Mouse (Mus musculus): Measurements from ENCODE around the gene Klb.
"Not testable (repeated sequence)": the region's sequence is repeated elsewhere in the genome, so short reads cannot be mapped to it uniquely, and the experiment has no call there.

Gene Klb

GRCm38 (mm10) chr5:65348168-65348567, at the start of gene Klb:
TSS of gene Klb (plus strand) at chr5:65348314.
- DNase-seq (ENCODE audit: low read depth, low spot score) = no peak

GRCm38 (mm10) chr5:65299623-65300022, 48.5 kb upstream of the Klb start:
- DNase-seq (ENCODE audit: low read depth, low spot score) = not testable (repeated sequence)

- no peak for DNase-seq (ENCODE audit: low read depth, low spot score)
Observed at GRCm38 (mm10) chr5:65300121-65300520, 48.0 kb upstream of the Klb start.

GRCm38 (mm10) chr5:65305516-65305915, 42.6 kb upstream of the Klb start:
- DNase-seq (ENCODE audit: low read depth, low spot score) = no peak

DNA sequence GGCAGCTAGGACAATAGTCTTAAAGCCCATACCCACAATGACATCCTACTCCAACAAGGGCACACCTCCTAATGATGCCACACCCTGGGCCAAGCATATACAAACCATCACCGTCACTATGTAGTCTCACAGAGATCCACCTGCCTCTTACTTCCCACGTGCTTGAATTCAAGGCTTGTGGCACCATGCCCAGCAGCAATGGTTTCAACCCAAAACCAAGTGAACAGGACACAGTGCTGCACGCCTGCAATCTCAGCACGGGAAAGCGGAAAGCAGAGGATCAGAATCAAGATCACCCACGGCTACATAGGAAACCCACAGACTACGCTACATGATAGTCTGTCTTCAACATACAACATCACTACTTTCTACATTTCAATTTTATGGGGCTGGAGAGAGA, 39.9 kb upstream of the Klb start:
- no peak for DNase-seq (ENCODE audit: low read depth, low spot score)

DNA sequence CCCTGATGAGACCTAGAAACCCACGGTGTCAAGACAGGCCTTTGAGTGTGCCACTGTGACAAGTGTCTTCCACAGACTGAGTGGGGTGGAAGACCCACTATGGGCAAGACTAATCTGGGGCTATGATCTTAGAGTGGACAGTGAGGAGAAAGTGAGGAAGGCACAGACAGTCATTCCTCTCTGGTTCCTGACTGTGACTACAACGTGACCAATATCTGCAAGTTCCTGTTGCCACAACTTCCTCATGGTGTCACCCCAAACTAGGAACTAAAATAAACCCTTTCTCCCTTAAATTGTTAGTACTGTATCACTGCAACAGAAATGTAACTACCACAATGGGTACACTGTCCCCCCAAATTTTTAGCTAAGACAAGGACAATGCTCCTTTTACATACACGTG, 39.2 kb upstream of the Klb start:
- DNase-seq (ENCODE audit: low read depth, low spot score) = no peak

GRCm38 (mm10) chr5:65319176-65319575, 28.9 kb upstream of the Klb start:
- DNase-seq (ENCODE audit: low read depth, low spot score) = no peak

GRCm38 (mm10) chr5:65322165-65322564, 25.9 kb upstream of the Klb start:
- DNase-seq (ENCODE audit: low read depth, low spot score) = no peak

- DNase-seq (ENCODE audit: low read depth, low spot score) = no peak
Observed at GRCm38 (mm10) chr5:65324271-65324670, 23.8 kb upstream of the Klb start.

- DNase-seq (ENCODE audit: low read depth, low spot score) = no peak
Observed at GRCm38 (mm10) chr5:65324758-65325355, 23.3 kb upstream of the Klb start.

- no peak for DNase-seq (ENCODE audit: low read depth, low spot score)
Observed at GRCm38 (mm10) chr5:65326212-65326611, 21.9 kb upstream of the Klb start.

DNA sequence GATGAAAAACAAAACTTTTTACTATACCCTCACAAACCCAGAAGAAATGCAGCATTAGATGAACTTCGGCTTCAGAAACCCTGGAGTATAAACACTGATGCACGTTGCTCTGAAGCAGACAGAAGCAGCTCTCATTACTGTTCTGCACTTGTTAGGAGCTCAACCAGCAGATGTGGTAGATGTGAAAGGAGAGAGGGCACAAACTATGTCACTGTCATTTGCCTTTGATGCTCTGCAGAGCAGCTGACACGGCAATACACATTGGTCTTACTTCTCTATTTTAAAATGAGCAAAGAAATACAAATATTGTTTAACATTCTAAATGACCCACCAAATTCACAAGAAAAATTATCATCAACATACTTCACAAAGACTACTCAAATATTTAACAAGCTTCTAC, 18.1 kb upstream of the Klb start:
- no peak for DNase-seq (ENCODE audit: low read depth, low spot score)

DNA sequence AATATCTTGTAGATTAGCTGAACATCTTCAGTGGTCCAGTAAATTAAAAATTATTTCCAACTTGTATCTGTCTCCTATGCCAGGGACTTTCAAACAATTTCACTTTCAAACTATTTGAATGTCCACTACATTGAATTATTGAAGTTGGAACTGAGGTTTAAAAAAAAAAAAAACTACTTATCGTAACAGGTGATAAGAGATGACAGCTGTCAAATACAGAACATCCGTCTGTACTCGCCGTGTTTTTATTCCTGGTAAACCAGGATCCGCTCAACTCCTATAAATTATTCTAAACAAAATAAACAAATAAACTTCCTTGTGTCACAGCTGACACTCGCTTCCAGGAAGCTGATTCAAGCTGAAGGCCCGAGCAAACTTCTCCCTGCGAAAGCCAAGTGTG, 13.3 kb upstream of the Klb start:
- no peak for DNase-seq (ENCODE audit: low read depth, low spot score)

DNA sequence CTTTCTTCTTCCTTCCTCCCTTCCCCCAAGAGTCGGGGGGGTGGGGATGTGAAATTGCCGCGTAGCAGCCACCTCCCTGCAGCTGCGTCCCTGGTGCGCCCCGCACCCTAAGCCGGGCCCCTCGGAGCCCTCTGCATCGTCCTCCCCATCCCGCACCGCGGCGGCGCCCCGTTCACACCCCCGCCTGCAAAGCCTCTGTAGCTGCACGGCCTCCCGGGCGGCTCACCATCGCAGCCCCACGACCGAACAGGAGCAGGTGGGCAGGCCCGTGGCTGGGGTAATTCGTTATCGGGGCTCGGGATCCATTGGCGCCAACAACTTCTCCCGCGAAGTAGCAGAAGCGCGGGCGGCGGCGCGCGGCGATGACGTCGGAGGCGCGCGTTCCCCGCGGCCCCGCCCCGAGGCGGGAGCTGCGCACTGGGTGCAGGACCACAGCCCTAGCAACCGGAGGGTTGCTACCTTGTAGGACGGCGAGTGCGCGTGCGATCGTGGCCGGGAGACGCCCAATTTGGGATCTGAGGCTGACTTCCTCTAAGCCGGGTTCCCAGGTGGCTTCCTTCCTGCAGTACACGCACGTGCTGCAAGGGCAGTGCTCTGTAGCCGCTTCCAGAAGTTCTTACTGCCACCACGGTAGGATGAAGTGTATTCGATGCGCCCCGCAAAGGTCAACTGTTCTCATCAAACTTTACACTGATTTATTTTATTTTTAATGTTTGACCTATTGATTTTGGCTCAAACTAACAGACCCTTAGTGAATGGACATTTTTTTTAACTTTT, 12.6 kb upstream of the Klb start, which contains the start of gene Rfc1:
Rfc1 (minus strand) TSS at position 373 of the 777 bp plus-strand sequence.
- peak; percentile 83 for DNase-seq (ENCODE audit: low read depth, low spot score)

DNA sequence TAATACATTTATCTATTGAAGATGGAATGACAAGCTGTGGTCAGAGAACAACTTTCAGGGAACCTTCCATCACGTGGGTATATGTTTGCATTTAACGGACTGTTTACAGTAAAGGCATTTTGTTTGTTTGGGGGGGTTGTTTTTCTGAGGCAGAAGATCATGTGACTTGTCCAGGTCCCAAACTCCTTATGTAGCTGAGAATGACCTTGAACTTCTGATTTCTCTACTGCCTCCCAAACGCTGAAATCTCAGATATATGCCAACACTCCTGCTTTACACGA, 12.1 kb upstream of the Klb start:
- DNase-seq (ENCODE audit: low read depth, low spot score) = no peak

DNA sequence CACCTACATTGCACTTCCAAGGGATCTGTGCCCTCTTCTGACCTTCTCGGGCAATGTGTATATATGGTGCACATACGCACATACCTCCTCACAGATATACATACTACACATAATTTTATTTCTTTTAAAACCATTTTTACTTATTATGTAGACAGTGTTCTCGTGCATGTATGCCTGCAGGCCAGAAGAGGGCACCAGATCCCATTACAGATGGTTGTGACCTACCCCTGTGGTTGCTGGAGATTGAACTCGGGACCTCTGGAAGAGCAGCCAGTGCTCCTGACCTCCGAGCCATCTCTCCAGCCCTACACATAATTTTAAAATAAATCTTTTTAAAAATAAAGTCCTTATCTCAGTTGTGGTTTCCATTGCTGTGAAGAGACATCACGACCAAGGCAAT, 9.7 kb upstream of the Klb start:
- DNase-seq (ENCODE audit: low read depth, low spot score) = no peak

DNA sequence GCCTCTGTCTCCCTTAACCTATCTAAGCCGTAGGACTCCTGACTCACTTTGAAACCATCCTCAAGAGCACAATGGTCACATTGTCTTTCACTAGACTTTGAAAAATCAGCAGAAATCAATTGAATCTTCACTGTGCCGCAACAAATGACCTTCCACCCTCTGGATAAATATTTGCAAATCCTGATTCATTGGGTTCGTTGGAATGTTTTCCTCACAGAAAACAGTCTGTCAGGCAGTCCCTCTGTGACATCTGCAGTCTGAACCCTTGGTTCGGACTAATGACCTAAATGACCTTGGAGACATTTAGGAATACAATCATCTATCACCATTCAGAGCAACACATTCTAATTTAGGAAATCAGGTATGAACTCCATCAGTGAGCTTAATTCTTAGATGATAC, 7.9 kb upstream of the Klb start:
- DNase-seq (ENCODE audit: low read depth, low spot score) = no peak

GRCm38 (mm10) chr5:65350508-65350907, 2.4 kb downstream of the Klb start:
- no peak for DNase-seq (ENCODE audit: low read depth, low spot score)

DNA sequence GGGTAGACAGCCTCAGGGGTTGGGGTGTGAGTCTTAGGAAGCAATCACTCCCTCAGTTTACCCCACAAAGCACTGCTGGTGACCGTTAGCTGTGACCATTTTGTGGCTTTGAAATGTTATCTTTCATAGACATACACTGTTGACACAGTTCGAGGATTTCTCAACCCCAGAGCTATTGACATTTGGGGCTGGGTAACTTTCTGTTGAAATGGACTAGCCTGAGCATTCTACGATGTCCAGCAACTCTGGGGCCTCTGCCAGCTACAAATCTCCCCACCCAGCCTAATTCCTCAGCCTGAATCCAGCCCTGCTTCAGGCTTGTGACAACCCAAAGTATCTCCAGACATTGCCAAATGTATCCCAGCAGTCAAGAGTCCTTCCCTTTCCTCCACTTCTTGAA, 6.0 kb downstream of the Klb start:
- DNase-seq (ENCODE audit: low read depth, low spot score) = no peak

DNA sequence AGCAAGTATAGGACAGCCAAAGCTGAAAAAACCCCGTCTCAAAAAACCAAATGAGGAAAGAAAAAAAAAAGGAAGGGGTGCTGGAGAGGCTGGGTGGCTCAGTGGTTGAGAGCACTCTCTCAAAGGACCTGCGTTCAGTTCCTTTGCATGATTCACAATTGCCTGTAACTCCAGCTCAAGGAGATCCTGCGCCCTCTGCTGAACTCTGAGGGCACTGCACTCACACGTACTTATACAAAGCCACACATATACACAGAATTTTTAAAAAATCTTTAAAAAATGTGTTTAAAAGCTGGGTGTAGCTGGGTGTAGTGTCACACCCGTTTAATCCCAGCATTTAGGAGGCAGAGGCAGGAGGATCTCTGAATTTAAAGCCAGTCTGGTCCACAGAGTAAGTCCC, 6.9 kb downstream of the Klb start:
- DNase-seq (ENCODE audit: low read depth, low spot score) = no peak

GRCm38 (mm10) chr5:65356851-65357250, 8.7 kb downstream of the Klb start:
- no peak for DNase-seq (ENCODE audit: low read depth, low spot score)

DNA sequence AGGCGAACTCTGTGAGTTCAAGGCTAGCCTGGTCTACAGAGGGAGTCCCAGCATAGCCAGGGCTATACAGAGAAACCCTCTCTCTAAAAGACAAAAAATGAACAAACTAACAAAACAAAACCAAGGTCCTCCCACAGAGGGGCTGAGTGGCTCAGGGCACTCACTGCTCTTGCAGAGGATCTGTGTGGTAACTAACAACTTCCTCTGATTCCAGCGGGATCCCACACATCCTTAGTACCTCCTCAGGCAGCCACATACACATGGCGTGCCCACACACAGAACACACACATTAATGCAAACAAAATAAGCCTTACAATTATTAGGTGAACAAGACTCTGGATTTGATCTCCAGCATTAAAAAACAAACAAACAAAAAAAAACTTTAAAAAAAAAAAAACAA, 9.7 kb downstream of the Klb start:
- DNase-seq (ENCODE audit: low read depth, low spot score) = no peak

DNA sequence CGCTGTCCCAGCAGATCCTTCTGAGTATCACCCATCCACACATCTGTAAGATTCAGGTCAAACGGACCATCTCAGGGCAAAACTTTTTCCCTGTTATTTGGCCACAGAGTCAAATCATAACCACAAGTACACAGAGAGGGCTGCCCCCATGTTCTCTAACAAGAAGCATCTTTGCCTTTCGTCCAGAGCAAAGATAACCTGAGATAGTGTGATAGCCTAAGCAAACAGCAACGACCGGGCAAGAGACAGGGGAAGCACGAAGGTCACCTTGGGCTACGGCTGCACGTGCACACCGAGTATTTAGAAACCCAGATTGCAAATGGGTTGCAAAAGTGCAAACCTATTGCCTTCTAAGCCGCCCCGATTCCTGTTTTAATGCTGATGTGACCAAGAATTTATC, 19.7 kb downstream of the Klb start:
- DNase-seq (ENCODE audit: low read depth, low spot score) = no peak

DNA sequence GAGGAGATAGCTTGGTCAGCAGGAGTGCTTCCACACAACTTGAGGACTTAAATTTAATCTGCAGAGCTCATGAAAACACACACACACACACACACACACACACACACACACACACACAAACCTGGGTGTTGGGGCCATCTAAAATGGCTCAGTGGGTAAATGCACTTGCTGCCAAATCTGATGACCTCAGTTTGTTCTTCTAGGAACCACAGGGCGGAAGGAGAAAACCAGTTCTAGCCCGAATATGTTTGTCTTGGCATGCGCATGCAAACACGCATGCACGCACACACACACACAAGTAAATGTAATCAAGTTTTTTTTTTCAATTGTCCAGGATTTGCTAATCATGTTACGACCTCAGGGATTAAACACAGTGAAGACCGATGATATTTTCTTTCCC, 23.4 kb downstream of the Klb start:
- DNase-seq (ENCODE audit: low read depth, low spot score) = no peak
